ENCODE assay signal across 7 mouse cellular contexts in the genomic region with DNA sequence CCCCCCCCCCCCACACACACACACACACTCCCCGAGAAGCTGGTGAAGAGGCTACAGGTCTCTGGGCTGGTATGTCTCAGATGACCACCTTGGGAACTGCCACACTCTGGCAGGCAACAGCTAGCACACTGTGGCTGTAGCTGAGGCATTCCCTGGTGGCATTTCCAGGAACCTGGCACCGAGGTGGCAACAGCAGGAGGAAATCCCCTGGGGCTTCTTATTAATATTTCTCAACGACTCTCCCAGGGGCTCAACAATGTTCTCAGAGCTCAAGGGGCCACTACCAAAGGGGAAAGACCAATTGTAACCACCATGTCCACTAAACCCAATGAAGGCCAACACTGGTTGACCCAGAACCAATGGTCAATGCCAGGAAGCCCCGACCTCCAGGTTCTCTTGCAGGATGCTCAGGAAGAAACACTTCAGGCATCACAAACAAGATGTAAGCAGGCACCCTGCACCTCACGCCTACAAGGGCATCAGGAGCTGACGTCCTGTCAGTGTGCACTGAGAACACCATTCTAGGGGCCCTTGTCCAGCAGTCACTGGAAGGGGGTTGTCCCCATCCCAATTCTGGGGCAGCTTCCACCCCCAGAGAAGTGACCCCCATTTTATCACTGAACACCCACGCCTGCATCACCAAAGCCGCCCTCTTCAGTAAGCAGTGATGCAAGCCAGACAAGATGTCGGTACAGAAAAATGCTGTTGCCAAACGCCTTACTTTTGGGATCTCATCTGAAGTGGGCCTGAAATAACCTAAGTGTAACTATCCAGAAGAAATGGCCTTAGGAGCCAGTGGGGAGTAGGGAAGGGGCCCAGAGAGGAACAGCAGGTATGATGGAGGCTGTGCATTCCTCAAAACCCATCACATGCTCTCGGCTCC. TPM values are rescaled to one million over a fixed set of nuclear protein-coding genes. Genes with fewer than 3 reads are reported as not detected.
DNase-seq lines count a peak whose midpoint lies in the region; ATAC-seq and TF ChIP-seq lines count a peak whose summit lies in the region.

No protein-coding gene starts in this region.

- no peak for TF ChIP-seq POLR2A in lung, adult 2 months (IDR thresholded peaks at IDR 0.05; ENCODE audit: borderline replicate concordance, extremely low read depth, low read depth, low read length)

- H3K9ac ChIP-seq in forebrain, embryonic 15.5 days (replicated peaks): no peak overlapping the region
- H3K9ac ChIP-seq in limb, embryonic 15.5 days: no peak overlapping the region

- ATAC-seq in forebrain, embryonic 15.5 days (replicated peaks): no peak
- ATAC-seq in limb, embryonic 15.5 days (ENCODE audit: insufficient number of reproducible peaks, low FRiP score, low TSS enrichment, low read depth): no peak
- no peak for ATAC-seq in megakaryocyte-erythroid progenitor cell, adult 5-6 weeks (replicated peaks; ENCODE audit: low FRiP score, low TSS enrichment, poor library complexity, severe bottlenecking)

- no peak overlapping the region for H3K4me3 ChIP-seq in lung, adult 2 months (replicated peaks; ENCODE audit: extremely low read depth, low read depth, low read length)
- H3K4me3 ChIP-seq in forebrain, embryonic 15.5 days: no peak overlapping the region
- no peak overlapping the region for H3K4me3 ChIP-seq in limb, embryonic 15.5 days

- DNase-seq in lung, postnatal 4 days: peak; percentile 10 to 22
- no peak for DNase-seq in lung, adult 2 months
- DNase-seq in thymus, postnatal 14 days: peak; percentile 28
- DNase-seq in layer of hippocampus, postnatal 10 days (ENCODE audit: low spot score in 2 of 2): no peak

- peak overlapping the region; percentile 27 for H3K27ac ChIP-seq in forebrain, embryonic 15.5 days (replicated peaks)
- peak overlapping the region; percentile 81 for H3K27ac ChIP-seq in limb, embryonic 15.5 days

- whole genome bisulfite sequencing in lung, adult 2 months: 41% methylated on average over 11 of the region's 11 CpGs
- WGBS in forebrain, embryonic 15.5 days: 70% methylated on average over 11 of the region's 11 CpGs
- WGBS in limb, embryonic 15.5 days: 57% methylated on average over 11 of the region's 11 CpGs

- H3K36me3 ChIP-seq in forebrain, embryonic 15.5 days: no peaks in the 10 kb centered on the region
- H3K36me3 ChIP-seq in limb, embryonic 15.5 days: 0 out of 2 replicates have a peak, but pooled peaks cover 4% of the 10 kb centered on the region

- H3K4me1 ChIP-seq in lung, adult 2 months (ENCODE audit: control insufficient read depth, insufficient read depth, low read length): peaks cover 52% of the 10 kb centered on the region
- H3K4me1 ChIP-seq in forebrain, embryonic 15.5 days: peaks cover 57% of the 10 kb centered on the region
- peaks cover 76% of the 10 kb centered on the region for H3K4me1 ChIP-seq in limb, embryonic 15.5 days

- no peak overlapping the region for H3K4me2 ChIP-seq in forebrain, embryonic 15.5 days (replicated peaks)
- H3K4me2 ChIP-seq in limb, embryonic 15.5 days: peak overlapping the region; percentile 41

- no peak for TF ChIP-seq CTCF in lung, adult 2 months (IDR thresholded peaks at IDR 0.05; ENCODE audit: insufficient read depth, low read length)

- no peaks in the 10 kb centered on the region for H3K27me3 ChIP-seq in forebrain, embryonic 15.5 days
- H3K27me3 ChIP-seq in limb, embryonic 15.5 days: no peaks in the 10 kb centered on the region

- no peaks in the 10 kb centered on the region for H3K9me3 ChIP-seq in forebrain, embryonic 15.5 days
- H3K9me3 ChIP-seq in limb, embryonic 15.5 days: no peaks in the 10 kb centered on the region

RNA-seq across cellular contexts. Expression of gene Grk2, which starts 4.9 kb away (rescaled TPM):
- polyA plus RNA-seq in lung, adult 2 months (2012; rRNA removed): 110 and 120 TPM in 2 replicates
- polyA plus RNA-seq in forebrain, embryonic 15.5 days (2015; fragmentation: Nextera tagmentation; extraction: Ambion mirVana): 20.5 and 24.9 TPM in 2 replicates
- 18.5 and 20.5 TPM in 2 replicates for polyA plus RNA-seq in limb, embryonic 15.5 days (2015; fragmentation: Nextera tagmentation; extraction: Ambion mirVana)
- total RNA-seq in layer of hippocampus, postnatal 10 days (2021): 100 to 1,000 TPM; 141 to 147 TPM
- 103 and 118 TPM in 2 replicates for total RNA-seq in megakaryocyte-erythroid progenitor cell, adult 5-6 weeks (2014; fragmentation: Nextera tagmentation)
- 81.8 and 93.1 TPM in 2 replicates for total RNA-seq in megakaryocyte-erythroid progenitor cell, adult 5-6 weeks (2017)

RNA-seq across cellular contexts. Expression of gene Ankrd13d, which starts 18.2 kb away (rescaled TPM):
- polyA plus RNA-seq in lung, adult 2 months (2012; rRNA removed): 7.3 and 8.4 TPM in 2 replicates
- 25.1 and 26.2 TPM in 2 replicates for polyA plus RNA-seq in forebrain, embryonic 15.5 days (2015; fragmentation: Nextera tagmentation; extraction: Ambion mirVana)
- 11.8 TPM in 2 replicates for polyA plus RNA-seq in limb, embryonic 15.5 days (2015; fragmentation: Nextera tagmentation; extraction: Ambion mirVana)
- total RNA-seq in layer of hippocampus, postnatal 10 days (2021): 10 to 100 TPM; 76.3 to 89.4 TPM
- 1.0 and 2.2 TPM in 2 replicates for total RNA-seq in megakaryocyte-erythroid progenitor cell, adult 5-6 weeks (2014; fragmentation: Nextera tagmentation)
- total RNA-seq in megakaryocyte-erythroid progenitor cell, adult 5-6 weeks (2017): 0.61 TPM in 1 of 2 replicates, not detected in the other

RNA-seq across cellular contexts. Expression of gene Ssh3, which starts 32.1 kb away (rescaled TPM):
- 82.3 and 98.0 TPM in 2 replicates for polyA plus RNA-seq in lung, adult 2 months (2012; rRNA removed)
- 5.2 and 6.7 TPM in 2 replicates for polyA plus RNA-seq in forebrain, embryonic 15.5 days (2015; fragmentation: Nextera tagmentation; extraction: Ambion mirVana)
- polyA plus RNA-seq in limb, embryonic 15.5 days (2015; fragmentation: Nextera tagmentation; extraction: Ambion mirVana): 29.4 and 32.7 TPM in 2 replicates
- total RNA-seq in layer of hippocampus, postnatal 10 days (2021): 10 to 100 TPM; 49.0 to 66.1 TPM
- total RNA-seq in megakaryocyte-erythroid progenitor cell, adult 5-6 weeks (2014; fragmentation: Nextera tagmentation): 5.9 and 27.6 TPM in 2 replicates
- total RNA-seq in megakaryocyte-erythroid progenitor cell, adult 5-6 weeks (2017): 7.0 and 8.6 TPM in 2 replicates

Comparison
In these comparisons a context has a peak if more than half of its experiments do, and no peak if none do; other contexts are left out.
1. DNase-seq: peak in lung, postnatal 4 days (2 of 2) and thymus, postnatal 14 days (single experiment); none in lung, adult 2 months (single experiment) and layer of hippocampus, postnatal 10 days (0 of 2).